In the genomic region with DNA sequence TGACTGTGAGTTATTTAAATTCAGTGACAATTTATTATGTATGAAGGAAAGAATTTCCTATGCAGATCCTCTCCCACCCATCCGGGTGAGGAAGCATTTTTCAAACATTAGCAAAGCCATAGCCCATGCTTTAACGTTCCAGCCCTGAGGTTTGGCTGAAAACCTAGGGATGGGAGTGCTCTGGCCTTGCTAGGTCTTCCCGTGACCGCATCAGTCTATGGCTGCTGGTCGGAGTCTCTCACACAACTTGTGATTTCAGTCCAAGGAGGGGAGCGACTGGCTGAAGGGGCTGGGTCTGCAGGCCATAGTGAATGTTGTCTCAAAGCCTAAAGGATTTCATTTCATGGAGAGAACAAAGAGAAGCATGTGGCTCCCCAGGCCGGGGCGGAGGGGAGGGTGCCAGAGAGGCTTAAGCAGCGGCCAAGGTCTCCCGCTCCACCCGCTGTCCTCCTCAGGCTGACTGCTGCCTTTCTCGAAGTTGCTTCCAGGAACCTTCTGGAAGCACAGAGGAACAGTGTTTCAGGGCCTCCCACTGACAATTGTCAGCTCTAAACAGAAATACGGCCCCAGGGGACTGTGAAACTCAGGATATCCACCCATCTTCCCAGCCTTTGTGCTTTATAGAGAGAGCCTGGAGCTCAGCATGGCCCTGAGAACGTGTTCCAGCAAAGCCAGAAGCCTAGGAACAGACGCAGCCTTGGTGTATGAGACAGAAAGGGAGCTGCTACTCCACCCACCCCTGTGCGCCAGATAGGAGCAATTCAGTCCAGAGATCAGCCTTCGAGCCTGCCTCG, we compare ENCODE assay signal across 10 mouse cellular contexts. TPM values are rescaled to one million over a fixed set of nuclear protein-coding genes. Genes with fewer than 3 reads are reported as not detected.
DNase-seq lines count a peak whose midpoint lies in the region; ATAC-seq and TF ChIP-seq lines count a peak whose summit lies in the region.
"Had no signal": no experiment of that assay in that cellular context is flagged by ENCODE, and none has a peak within 500 bp of the region (broad histone marks: within the 10 kb centered on the region; RNA-seq: fewer than 3 reads in every experiment).

No protein-coding gene starts in this region.

- ATAC-seq in forebrain, embryonic 14.5 days: 0 out of 2 replicates have a peak, but pooled peaks have one; percentile 27
- ATAC-seq in hindbrain, embryonic 13.5 days (ENCODE audit: low FRiP score): 0 out of 2 replicates have a peak, but pooled peaks have one; percentile 6
- ATAC-seq in lung, embryonic 14.5 days (ENCODE audit: insufficient read depth): no peak
- no peak for ATAC-seq in stomach, embryonic 14.5 days (ENCODE audit: insufficient number of reproducible peaks, insufficient read depth, low FRiP score, low read depth)
- no peak for ATAC-seq in activated CD4-positive, CD25-positive, alpha-beta regulatory T cell, adult 4 months

- DNase-seq in embryo, embryonic 10 days (ENCODE audit: low spot score): peak; percentile 32
- DNase-seq in embryo, embryonic 9.5 days (ENCODE audit: extremely low spot score): no peak
- peak; percentile 19 for DNase-seq in adrenal gland, adult 8-10 months
- DNase-seq in forebrain, embryonic 14.5 days (ENCODE audit: low spot score): peak; percentile 29
- no peak for DNase-seq in lung, embryonic 14.5 days

- H3K4me1 ChIP-seq in forebrain, embryonic 14.5 days (ENCODE audit: control insufficient read depth, insufficient read depth, low read length): peaks cover 13% of the 10 kb centered on the region
- peaks cover 33% of the 10 kb centered on the region for H3K4me1 ChIP-seq in hindbrain, embryonic 13.5 days (replicated peaks)
- peaks cover 9% of the 10 kb centered on the region; the same call in 1 of the 2 replicates for H3K4me1 ChIP-seq in lung, embryonic 14.5 days (ENCODE audit: insufficient read depth)
- peaks cover 20% of the 10 kb centered on the region for H3K4me1 ChIP-seq in stomach, embryonic 14.5 days (ENCODE audit: control insufficient read depth, insufficient read depth, low read length)

- peak overlapping the region; percentile 53; the same call in 1 of the 2 replicates for H3K27ac ChIP-seq in forebrain, embryonic 14.5 days (ENCODE audit: low read depth, low read length)
- peak overlapping the region; percentile 77 for H3K27ac ChIP-seq in hindbrain, embryonic 13.5 days
- H3K27ac ChIP-seq in lung, embryonic 14.5 days (ENCODE audit: low read depth): peak overlapping the region; percentile 69; the same call in 1 of the 2 replicates
- peak overlapping the region; percentile 61; the same call in 1 of the 2 replicates for H3K27ac ChIP-seq in stomach, embryonic 14.5 days (ENCODE audit: low read length)

- H3K27me3 ChIP-seq in forebrain, embryonic 14.5 days (replicated peaks; ENCODE audit: control insufficient read depth, insufficient read depth, low read length): no peaks in the 10 kb centered on the region
- no peaks in the 10 kb centered on the region for H3K27me3 ChIP-seq in hindbrain, embryonic 13.5 days
- no peaks in the 10 kb centered on the region for H3K27me3 ChIP-seq in lung, embryonic 14.5 days (ENCODE audit: insufficient read depth, low read length)
- no peaks in the 10 kb centered on the region for H3K27me3 ChIP-seq in stomach, embryonic 14.5 days (ENCODE audit: control insufficient read depth, insufficient read depth, low read length)

- 25% methylated on average over 18 of the region's 18 CpGs for WGBS in forebrain, embryonic 14.5 days
- WGBS in hindbrain, embryonic 13.5 days: 39% methylated on average over 18 of the region's 18 CpGs
- 63% methylated on average over 18 of the region's 18 CpGs for WGBS in lung, embryonic 14.5 days
- 58% methylated on average over 18 of the region's 18 CpGs for WGBS in stomach, embryonic 14.5 days

- no peak for TF ChIP-seq CTCF in lung, embryonic 14.5 days (IDR thresholded peaks at IDR 0.05; ENCODE audit: low read depth)

- H3K9ac ChIP-seq in forebrain, embryonic 14.5 days (ENCODE audit: low read length): peak overlapping the region; percentile 37
- H3K9ac ChIP-seq in hindbrain, embryonic 13.5 days: peak overlapping the region; percentile 64
- H3K9ac ChIP-seq in lung, embryonic 14.5 days: peak overlapping the region; percentile 15; the same call in 1 of the 2 replicates
- no peak overlapping the region for H3K9ac ChIP-seq in stomach, embryonic 14.5 days (replicated peaks; ENCODE audit: low read depth, low read length)

- H3K4me2 ChIP-seq in forebrain, embryonic 14.5 days (ENCODE audit: low read length): no peak overlapping the region
- H3K4me2 ChIP-seq in hindbrain, embryonic 13.5 days: 0 out of 2 replicates have a peak overlapping the region, but pooled peaks have one; percentile 6
- H3K4me2 ChIP-seq in lung, embryonic 14.5 days: no peak overlapping the region
- no peak overlapping the region for H3K4me2 ChIP-seq in stomach, embryonic 14.5 days (replicated peaks; ENCODE audit: low read depth, low read length)

- H3K36me3 ChIP-seq in forebrain, embryonic 14.5 days (ENCODE audit: control insufficient read depth, insufficient read depth, low read length): no peaks in the 10 kb centered on the region
- peaks cover 10% of the 10 kb centered on the region; the same call in 1 of the 2 replicates for H3K36me3 ChIP-seq in hindbrain, embryonic 13.5 days
- H3K36me3 ChIP-seq in lung, embryonic 14.5 days (ENCODE audit: insufficient read depth): peaks cover 17% of the 10 kb centered on the region; the same call in 1 of the 2 replicates
- peaks cover 4% of the 10 kb centered on the region for H3K36me3 ChIP-seq in stomach, embryonic 14.5 days (ENCODE audit: control insufficient read depth, insufficient read depth, low read length)

- H3K4me3 ChIP-seq in forebrain, embryonic 14.5 days (ENCODE audit: low read depth, low read length): no peak overlapping the region
- H3K4me3 ChIP-seq in hindbrain, embryonic 13.5 days: no peak overlapping the region
- H3K4me3 ChIP-seq in lung, embryonic 14.5 days (ENCODE audit: low read depth, low read length): no peak overlapping the region
- H3K4me3 ChIP-seq in stomach, embryonic 14.5 days (ENCODE audit: low read depth, low read length): no peak overlapping the region

- H3K9me3 ChIP-seq in forebrain, embryonic 14.5 days (replicated peaks; ENCODE audit: control insufficient read depth, low read length): no peaks in the 10 kb centered on the region
- H3K9me3 ChIP-seq in hindbrain, embryonic 13.5 days: no peaks in the 10 kb centered on the region
- no peaks in the 10 kb centered on the region for H3K9me3 ChIP-seq in lung, embryonic 14.5 days (ENCODE audit: low read depth, low read length)
- no peaks in the 10 kb centered on the region for H3K9me3 ChIP-seq in stomach, embryonic 14.5 days (ENCODE audit: control insufficient read depth, low read depth, low read length)

RNA-seq across cellular contexts. Expression of a gene that starts 38.6 kb away (rescaled TPM):
- 1 to 10 TPM in 3 of 4 experiments, not detected in 1; 2.4 to 5.0 (median 2.6) TPM for total RNA-seq in adrenal gland, adult 8-10 months (2022)
- not detected in 2 replicates for polyA plus RNA-seq in forebrain, embryonic 14.5 days (2014; fragmentation: Nextera tagmentation; extraction: Ambion mirVana)
- not detected in 2 replicates for polyA plus RNA-seq in hindbrain, embryonic 13.5 days (2015; fragmentation: Nextera tagmentation; extraction: Ambion mirVana)
- polyA plus RNA-seq in lung, embryonic 14.5 days (2014; fragmentation: Nextera tagmentation; extraction: Ambion mirVana): not detected in 2 replicates
- not detected in 2 replicates for polyA plus RNA-seq in stomach, embryonic 14.5 days (2014; fragmentation: Nextera tagmentation; extraction: Ambion mirVana)
- polyA plus RNA-seq in activated CD4-positive, CD25-positive, alpha-beta regulatory T cell, adult 4 months (2017; shearing (Covaris generic)): not detected
- total RNA-seq: common myeloid progenitor, adult 5-6 weeks had no signal
- polyA plus RNA-seq: C2C12 had no signal

RNA-seq across cellular contexts. Expression of a gene that starts 42.1 kb away (rescaled TPM):
- total RNA-seq in adrenal gland, adult 8-10 months (2022): 10 to 100 TPM; 35.7 to 45.2 (median 38.1) TPM
- 13.7 and 16.1 TPM in 2 replicates for polyA plus RNA-seq in forebrain, embryonic 14.5 days (2014; fragmentation: Nextera tagmentation; extraction: Ambion mirVana)
- 11.6 and 14.9 TPM in 2 replicates for polyA plus RNA-seq in hindbrain, embryonic 13.5 days (2015; fragmentation: Nextera tagmentation; extraction: Ambion mirVana)
- 33.7 and 37.1 TPM in 2 replicates for polyA plus RNA-seq in lung, embryonic 14.5 days (2014; fragmentation: Nextera tagmentation; extraction: Ambion mirVana)
- polyA plus RNA-seq in stomach, embryonic 14.5 days (2014; fragmentation: Nextera tagmentation; extraction: Ambion mirVana): 36.1 and 36.2 TPM in 2 replicates
- 10 to 100 TPM; 21.2 to 28.7 TPM for polyA plus RNA-seq in activated CD4-positive, CD25-positive, alpha-beta regulatory T cell, adult 4 months (2017; shearing (Covaris generic))

RNA-seq across cellular contexts. Expression of a gene that starts 50.9 kb away (rescaled TPM):
- total RNA-seq in adrenal gland, adult 8-10 months (2022): 10 to 100 TPM; 37.7 to 49.3 (median 44.2) TPM
- 5.0 and 6.2 TPM in 2 replicates for polyA plus RNA-seq in forebrain, embryonic 14.5 days (2014; fragmentation: Nextera tagmentation; extraction: Ambion mirVana)
- 9.6 and 10.5 TPM in 2 replicates for polyA plus RNA-seq in hindbrain, embryonic 13.5 days (2015; fragmentation: Nextera tagmentation; extraction: Ambion mirVana)
- 25.1 and 28.9 TPM in 2 replicates for polyA plus RNA-seq in lung, embryonic 14.5 days (2014; fragmentation: Nextera tagmentation; extraction: Ambion mirVana)
- 20.8 and 21.5 TPM in 2 replicates for polyA plus RNA-seq in stomach, embryonic 14.5 days (2014; fragmentation: Nextera tagmentation; extraction: Ambion mirVana)
- 10 to 100 TPM; 17.9 to 20.7 TPM for polyA plus RNA-seq in activated CD4-positive, CD25-positive, alpha-beta regulatory T cell, adult 4 months (2017; shearing (Covaris generic))

Comparison
In these comparisons a context has a peak if more than half of its experiments do, and no peak if none do; other contexts are left out.
1. DNase-seq: peak in embryo, embryonic 10 days (single experiment), adrenal gland, adult 8-10 months (single experiment) and forebrain, embryonic 14.5 days (single experiment); none in embryo, embryonic 9.5 days (single experiment) and lung, embryonic 14.5 days (single experiment).
2. ATAC-seq: peak in forebrain, embryonic 14.5 days (single experiment) and hindbrain, embryonic 13.5 days (single experiment); none in lung, embryonic 14.5 days (single experiment), stomach, embryonic 14.5 days (single experiment) and activated CD4-positive, CD25-positive, alpha-beta regulatory T cell, adult 4 months (single experiment).
3. Peak in every context shown above with its lines, with median percentiles within 50 percentile points of each other: H3K27ac ChIP-seq.